18 mouse cellular contexts compared by ENCODE assay signal in the genomic region with DNA sequence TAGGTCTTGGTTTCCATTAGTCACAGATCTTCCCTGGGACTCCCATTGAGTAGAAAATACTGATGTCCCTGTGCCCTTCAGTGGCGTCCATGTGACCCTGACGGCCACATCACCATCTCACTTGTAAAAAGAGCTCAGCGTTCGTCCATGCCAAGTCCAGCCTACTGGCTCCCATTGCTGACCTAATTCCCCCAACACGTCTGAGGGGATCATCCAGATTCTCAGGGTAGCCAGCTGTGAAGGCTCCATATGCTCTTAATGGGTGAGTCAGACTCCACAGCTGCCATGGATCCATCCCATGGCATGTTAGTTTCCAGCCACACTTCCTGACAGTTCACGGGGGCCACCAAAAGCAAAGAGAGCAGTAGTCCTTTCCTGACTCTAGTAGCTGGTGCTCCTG. TPM values are rescaled to one million over a fixed set of nuclear protein-coding genes. Genes with fewer than 3 reads are reported as not detected.
DNase-seq lines count a peak whose midpoint lies in the region; ATAC-seq and TF ChIP-seq lines count a peak whose summit lies in the region.
"Had no signal": no experiment of that assay in that cellular context is flagged by ENCODE, and none has a peak within 500 bp of the region (broad histone marks: within the 10 kb centered on the region; RNA-seq: fewer than 3 reads in every experiment).

No protein-coding gene starts in this region.

- H3K4me1 ChIP-seq in kidney, embryonic 15.5 days = no peaks in the 10 kb centered on the region
- H3K4me1 ChIP-seq: hindbrain, embryonic 15.5 days; midbrain, embryonic 12.5 days had no signal

- H3K36me3 ChIP-seq in kidney, embryonic 15.5 days = no peaks in the 10 kb centered on the region
- H3K36me3 ChIP-seq: embryonic facial prominence, embryonic 12.5 days; hindbrain, embryonic 15.5 days; lung, embryonic 15.5 days; midbrain, embryonic 12.5 days had no signal

- H3K4me2 ChIP-seq in kidney, embryonic 15.5 days = no peak overlapping the region
- H3K4me2 ChIP-seq: embryonic facial prominence, embryonic 12.5 days; hindbrain, embryonic 15.5 days; lung, embryonic 15.5 days; midbrain, embryonic 12.5 days had no signal

- peak; percentile 22 for DNase-seq in kidney, postnatal 10 days
- peak; percentile 61 for DNase-seq in Patski (ENCODE audit: low read depth, low spot score)
- DNase-seq in heart, postnatal 10 days = peak; percentile 54 to 68
- DNase-seq in retina, postnatal 1 day = peak; percentile 26
- no peak for DNase-seq in T-cell, adult 2 months (ENCODE audit: low spot score)
- DNase-seq: cerebellum, adult 11-12 months; kidney, adult 2 months; kidney, postnatal 4 days; right cerebral cortex, postnatal 25 days; thymus, adult 18-20 months had no signal

- 72% methylated on average over 6 of the region's 6 CpGs for WGBS in kidney, embryonic 15.5 days

- intact Hi-C loops in heart, postnatal 10 days (cut with DNase I) = no loop called here

- in situ Hi-C loops in Patski (cut with MboI; ENCODE audit: low pct_unique_long_range_greater_than_20kb) = no loop called here

- no peak overlapping the region for H3K27ac ChIP-seq in kidney, embryonic 15.5 days
- H3K27ac ChIP-seq: embryonic facial prominence, embryonic 12.5 days; hindbrain, embryonic 15.5 days; lung, embryonic 15.5 days; midbrain, embryonic 12.5 days had no signal

- no peak overlapping the region for H3K4me3 ChIP-seq in kidney, embryonic 15.5 days (replicated peaks)
- H3K4me3 ChIP-seq: embryonic facial prominence, embryonic 12.5 days; hindbrain, embryonic 15.5 days; lung, embryonic 15.5 days; midbrain, embryonic 12.5 days had no signal

- POLR2A ChIA-PET in Patski (lab: Charles Lee) = interaction anchor here (1.3 kb wide), 1 partner anchor 13 kb away, joined by 3 read pairs; no protein-coding TSS in a partner anchor

- CTCF ChIA-PET in Patski (lab: Charles Lee) = interaction anchor here (1.1 to 2.6 kb wide), 2 partner anchors 27 to 79 kb away, joined by 3 to 8 read pairs; no protein-coding TSS in a partner anchor

- no peaks in the 10 kb centered on the region for H3K9me3 ChIP-seq in kidney, embryonic 15.5 days (replicated peaks)
- H3K9me3 ChIP-seq: embryonic facial prominence, embryonic 12.5 days; hindbrain, embryonic 15.5 days; lung, embryonic 15.5 days; midbrain, embryonic 12.5 days had no signal

- no peak overlapping the region for H3K9ac ChIP-seq in kidney, embryonic 15.5 days
- H3K9ac ChIP-seq: embryonic facial prominence, embryonic 12.5 days; hindbrain, embryonic 15.5 days; lung, embryonic 15.5 days; midbrain, embryonic 12.5 days had no signal

- no peak for TF ChIP-seq CTCF in Patski (IDR thresholded peaks at IDR 0.05)

- no peak for ATAC-seq in kidney, embryonic 15.5 days (replicated peaks; ENCODE audit: low FRiP score)
- ATAC-seq in Patski = peak; percentile 73
- ATAC-seq in erythroid progenitor cell, adult 5-6 weeks (replicated peaks; ENCODE audit: low FRiP score, poor library complexity, severe bottlenecking) = no peak

- no peaks in the 10 kb centered on the region for H3K27me3 ChIP-seq in kidney, embryonic 15.5 days
- H3K27me3 ChIP-seq in Patski = no peaks in the 10 kb centered on the region
- H3K27me3 ChIP-seq: embryonic facial prominence, embryonic 12.5 days; hindbrain, embryonic 15.5 days; lung, embryonic 15.5 days; midbrain, embryonic 12.5 days had no signal

RNA-seq across cellular contexts. Expression of gene Fndc1, which starts 33.0 kb away (rescaled TPM):
- 3.0 and 3.1 TPM in 2 replicates for polyA plus RNA-seq in kidney, embryonic 15.5 days (2015; fragmentation: Nextera tagmentation; extraction: Ambion mirVana)
- polyA plus RNA-seq in Patski (2021) = 19.7 TPM
- total RNA-seq in heart, postnatal 10 days (2021) = 100 to 1,000 TPM in 1 of 2 experiments, 10 to 100 TPM in 1; 99.0 to 108 TPM
- total RNA-seq in erythroid progenitor cell, adult 5-6 weeks (2015; ENCODE audit: low replicate concordance) = not detected in 2 replicates
- total RNA-seq in erythroid progenitor cell, adult 5-6 weeks (2017; ENCODE audit: low replicate concordance) = not detected in 2 replicates
- total RNA-seq: common myeloid progenitor, adult 5-6 weeks; neutrophil, adult 5-6 weeks had no signal

Comparison
In these comparisons a context has a peak if more than half of its experiments do, and no peak if none do; other contexts are left out.
1. RNA of gene Fndc1, which starts 33.0 kb away (total RNA-seq): 99.0 to 108 TPM in heart, postnatal 10 days; not detected in erythroid progenitor cell, adult 5-6 weeks; every median in the first group is over 100 times any median in the second.